Mouse (Mus musculus): Measurements from ENCODE around the gene Hist1h2bj. TPM values are rescaled to one million over a fixed set of nuclear protein-coding genes. Genes with fewer than 3 reads are reported as not detected.

Hist1h2bj gene
- polyA plus RNA-seq, 1 experiment from 2014 or later: 10.2 TPM

Small RNA genes lying within 50 kb of the gene (microRNA-seq; reads per million reads assigned to microRNA genes)
- not detected for gene Gm26300
- gene Gm44390: not detected
- not detected for gene Gm44486

Other genes with a start within 250 kb of the Hist1h2bj start
- 12.2 and 13.7 TPM in 2 replicates for gene Hist1h2bq, start 233.0 kb upstream of the Hist1h2bj start, polyA plus RNA-seq (2015; fragmentation: Nextera tagmentation; extraction: Ambion mirVana)
- gene Hist1h2ao, start 232.7 kb upstream of the Hist1h2bj start, polyA plus RNA-seq (2015; fragmentation: Nextera tagmentation; extraction: Ambion mirVana): not detected in 2 replicates
- gene Hist1h4m, start 231.5 kb upstream of the Hist1h2bj start, polyA plus RNA-seq (2015; fragmentation: Nextera tagmentation; extraction: Ambion mirVana): not detected in 2 replicates
- gene Hist1h4n, start 211.0 kb upstream of the Hist1h2bj start, polyA plus RNA-seq (2015; fragmentation: Nextera tagmentation; extraction: Ambion mirVana): 6.0 and 6.3 TPM in 2 replicates
- 2,281 and 2,496 TPM in 2 replicates for gene Hist1h2ap, start 209.7 kb upstream of the Hist1h2bj start, polyA plus RNA-seq (2015; fragmentation: Nextera tagmentation; extraction: Ambion mirVana)
- 13.2 TPM in 2 replicates for gene Hist1h2br, start 209.5 kb upstream of the Hist1h2bj start, polyA plus RNA-seq (2015; fragmentation: Nextera tagmentation; extraction: Ambion mirVana)
- gene Zfp184, start 98.1 kb upstream of the Hist1h2bj start, polyA plus RNA-seq (2015; fragmentation: Nextera tagmentation; extraction: Ambion mirVana): 8.5 and 9.6 TPM in 2 replicates
- gene Pom121l2, start 62.0 kb upstream of the Hist1h2bj start, polyA plus RNA-seq (2015; fragmentation: Nextera tagmentation; extraction: Ambion mirVana): not detected in 2 replicates
- gene Prss16, start 33.5 kb upstream of the Hist1h2bj start, polyA plus RNA-seq (2015; fragmentation: Nextera tagmentation; extraction: Ambion mirVana): 0.21 and 0.60 TPM in 2 replicates
- 4.0 and 4.5 TPM in 2 replicates for gene Hist1h2ah, start 7.6 kb upstream of the Hist1h2bj start, polyA plus RNA-seq (2015; fragmentation: Nextera tagmentation; extraction: Ambion mirVana)
- 4.0 and 4.8 TPM in 2 replicates for gene Hist1h2bk, start 7.3 kb upstream of the Hist1h2bj start, polyA plus RNA-seq (2015; fragmentation: Nextera tagmentation; extraction: Ambion mirVana)
- gene Hist1h4i, start 1.9 kb upstream of the Hist1h2bj start, polyA plus RNA-seq (2015; fragmentation: Nextera tagmentation; extraction: Ambion mirVana): 15.3 and 17.2 TPM in 2 replicates
- 33.8 and 48.4 TPM in 2 replicates for gene Hist1h2ag, start 270 bp upstream of the Hist1h2bj start, polyA plus RNA-seq (2015; fragmentation: Nextera tagmentation; extraction: Ambion mirVana)
- gene Vmn1r188, start 41.2 kb downstream of the Hist1h2bj start, polyA plus RNA-seq (2015; fragmentation: Nextera tagmentation; extraction: Ambion mirVana): not detected in 2 replicates
- not detected in 2 replicates for gene Vmn1r189, start 62.6 kb downstream of the Hist1h2bj start, polyA plus RNA-seq (2015; fragmentation: Nextera tagmentation; extraction: Ambion mirVana)
- gene Vmn1r191, start 140.8 kb downstream of the Hist1h2bj start, polyA plus RNA-seq (2015; fragmentation: Nextera tagmentation; extraction: Ambion mirVana): not detected in 2 replicates
- not detected in 2 replicates for gene Vmn1r192, start 147.9 kb downstream of the Hist1h2bj start, polyA plus RNA-seq (2015; fragmentation: Nextera tagmentation; extraction: Ambion mirVana)
- not detected in 2 replicates for gene Vmn1r193, start 179.9 kb downstream of the Hist1h2bj start, polyA plus RNA-seq (2015; fragmentation: Nextera tagmentation; extraction: Ambion mirVana)
- gene Vmn1r194, start 201.0 kb downstream of the Hist1h2bj start, polyA plus RNA-seq (2015; fragmentation: Nextera tagmentation; extraction: Ambion mirVana): not detected in 2 replicates
- not detected in 2 replicates for gene Vmn1r195, start 227.3 kb downstream of the Hist1h2bj start, polyA plus RNA-seq (2015; fragmentation: Nextera tagmentation; extraction: Ambion mirVana)
- not detected in 2 replicates for gene Vmn1r196, start 246.7 kb downstream of the Hist1h2bj start, polyA plus RNA-seq (2015; fragmentation: Nextera tagmentation; extraction: Ambion mirVana)

All from kidney, postnatal 0 days (tissue).